In the genomic region with DNA sequence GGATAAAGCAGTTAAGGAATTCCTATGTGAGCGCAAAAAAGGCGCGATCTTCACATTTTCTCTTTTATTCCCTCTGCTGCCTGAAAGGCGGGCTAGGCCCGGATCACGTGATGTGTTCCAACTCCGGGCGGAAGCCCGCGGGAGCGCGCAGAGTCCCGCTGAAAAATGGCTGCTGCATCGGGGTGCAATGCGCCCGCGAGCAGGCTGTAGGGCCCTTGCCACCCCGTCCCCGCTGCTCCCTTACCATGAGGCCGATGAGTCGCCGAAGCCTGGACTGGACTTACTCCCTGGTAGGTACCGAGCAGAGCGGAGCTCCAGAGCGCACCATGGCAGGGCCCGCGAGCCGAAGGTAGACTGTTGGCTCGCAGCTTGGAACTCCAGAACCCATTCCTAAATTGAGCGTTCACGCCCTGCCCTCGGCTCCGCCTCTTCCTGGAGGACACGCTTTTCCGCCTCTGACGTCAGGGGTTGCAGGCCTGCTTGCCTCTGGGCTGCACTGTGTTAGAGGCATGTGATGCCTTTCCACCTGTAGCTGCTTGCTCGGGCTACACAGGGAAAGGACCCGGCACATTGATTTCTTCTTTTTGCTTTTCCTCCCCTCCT, we compare ENCODE assay signal across 8 mouse cellular contexts. TPM values are rescaled to one million over a fixed set of nuclear protein-coding genes. Genes with fewer than 3 reads are reported as not detected.
DNase-seq lines count a peak whose midpoint lies in the region; ATAC-seq and TF ChIP-seq lines count a peak whose summit lies in the region.

A gene (plus strand): TSS at position 150 of the 603 bp plus-strand sequence.
A gene (minus strand): TSS at position 421 of the 603 bp plus-strand sequence.

- TF ChIP-seq POLR2A in heart, adult 2 months (IDR thresholded peaks at IDR 0.05; ENCODE audit: insufficient read depth, low read depth, low read length): peak; percentile 97

- peaks cover 7% of the 10 kb centered on the region; the same call in 1 of the 2 replicates for H3K4me1 ChIP-seq in embryonic facial prominence, embryonic 14.5 days (ENCODE audit: control insufficient read depth, insufficient read depth, low read length)
- peaks cover 3% of the 10 kb centered on the region for H3K4me1 ChIP-seq in heart, adult 2 months (ENCODE audit: control insufficient read depth, insufficient read depth, low read length)
- H3K4me1 ChIP-seq in limb, embryonic 13.5 days: peaks cover 24% of the 10 kb centered on the region
- H3K4me1 ChIP-seq in midbrain, embryonic 16.5 days (ENCODE audit: control insufficient read depth, insufficient read depth, low read length): peaks cover 20% of the 10 kb centered on the region

- no peak for TF ChIP-seq CTCF in heart, adult 2 months (IDR thresholded peaks at IDR 0.05)

- ATAC-seq in embryonic facial prominence, embryonic 14.5 days (ENCODE audit: low read depth): peak; percentile 97
- ATAC-seq in limb, embryonic 13.5 days (ENCODE audit: low FRiP score, low read depth): peak; percentile 97
- peak; percentile 95 for ATAC-seq in midbrain, embryonic 16.5 days

- peak within 1 kb of the TSS; percentile 95 for H3K4me2 ChIP-seq in embryonic facial prominence, embryonic 14.5 days (ENCODE audit: low read depth, low read length)
- peak within 1 kb of the TSS; percentile 95 for H3K4me2 ChIP-seq in limb, embryonic 13.5 days (replicated peaks)
- H3K4me2 ChIP-seq in midbrain, embryonic 16.5 days (ENCODE audit: low read length): peak within 1 kb of the TSS; percentile 83

- H3K27ac ChIP-seq in embryonic facial prominence, embryonic 14.5 days (replicated peaks; ENCODE audit: low read depth, low read length): peak within 1 kb of the TSS; percentile 99
- peak within 1 kb of the TSS; percentile 99 for H3K27ac ChIP-seq in heart, adult 2 months
- H3K27ac ChIP-seq in limb, embryonic 13.5 days: peak within 1 kb of the TSS; percentile 98
- H3K27ac ChIP-seq in midbrain, embryonic 16.5 days (ENCODE audit: low read length): peak within 1 kb of the TSS; percentile 97

- peak within 1 kb of the TSS; percentile 56 for H3K4me3 ChIP-seq in embryonic facial prominence, embryonic 14.5 days (ENCODE audit: low read depth, low read length)
- peak within 1 kb of the TSS; percentile 95 for H3K4me3 ChIP-seq in heart, adult 2 months
- H3K4me3 ChIP-seq in limb, embryonic 13.5 days: peak within 1 kb of the TSS; percentile 89
- peak within 1 kb of the TSS; percentile 86 for H3K4me3 ChIP-seq in midbrain, embryonic 16.5 days (ENCODE audit: low read depth, low read length)

- H3K9ac ChIP-seq in embryonic facial prominence, embryonic 14.5 days (ENCODE audit: low read depth, low read length): peak within 1 kb of the TSS; percentile 75
- peak within 1 kb of the TSS; percentile 93 for H3K9ac ChIP-seq in heart, adult 2 months (ENCODE audit: low read depth, low read length)
- H3K9ac ChIP-seq in limb, embryonic 13.5 days: peak within 1 kb of the TSS; percentile 95
- H3K9ac ChIP-seq in midbrain, embryonic 16.5 days (ENCODE audit: low read depth, low read length): peak within 1 kb of the TSS; percentile 90

- peak; percentile 92 for TF ChIP-seq EP300 in heart, adult 2 months (IDR thresholded peaks at IDR 0.05; ENCODE audit: insufficient read depth, low read depth, low read length)

- peak; percentile 98 for DNase-seq in 3T3-L1 (ENCODE audit: low read depth, low spot score)
- peak; percentile 71 to 93 for DNase-seq in adrenal gland, postnatal 4 days (ENCODE audit: low spot score in 2 of 2)
- DNase-seq in embryonic facial prominence, embryonic 14.5 days (ENCODE audit: low spot score): peak; percentile 99
- DNase-seq in heart, adult 2 months: peak; percentile 97 to 98
- peak; percentile 96 to 97 for DNase-seq in kidney, adult 8-10 months
- DNase-seq in spleen, postnatal 10 days (ENCODE audit: low spot score in 2 of 2): peak; percentile 91

- no peaks in the 10 kb centered on the region for H3K27me3 ChIP-seq in embryonic facial prominence, embryonic 14.5 days (replicated peaks; ENCODE audit: control insufficient read depth, insufficient read depth, low read length)
- H3K27me3 ChIP-seq in heart, adult 2 months (ENCODE audit: control insufficient read depth, insufficient read depth, low read length): no peaks in the 10 kb centered on the region
- H3K27me3 ChIP-seq in limb, embryonic 13.5 days: no peaks in the 10 kb centered on the region
- H3K27me3 ChIP-seq in midbrain, embryonic 16.5 days (ENCODE audit: control insufficient read depth, insufficient read depth, low read depth, low read length): no peaks in the 10 kb centered on the region

- H3K36me3 ChIP-seq in embryonic facial prominence, embryonic 14.5 days (ENCODE audit: control insufficient read depth, insufficient read depth, low read length): peaks cover 40% of the 10 kb centered on the region
- peaks cover 10% of the 10 kb centered on the region for H3K36me3 ChIP-seq in heart, adult 2 months (ENCODE audit: control insufficient read depth, insufficient read depth, low read length)
- H3K36me3 ChIP-seq in limb, embryonic 13.5 days: peaks cover 50% of the 10 kb centered on the region
- H3K36me3 ChIP-seq in midbrain, embryonic 16.5 days (ENCODE audit: control insufficient read depth, insufficient read depth, low read length): no peaks in the 10 kb centered on the region

- under 1% methylated on average over 31 of the region's 38 CpGs for WGBS in embryonic facial prominence, embryonic 14.5 days
- under 1% methylated on average over 38 of the region's 38 CpGs for WGBS in heart, adult 2 months
- under 1% methylated on average over 38 of the region's 38 CpGs for WGBS in limb, embryonic 13.5 days
- under 1% methylated on average over 38 of the region's 38 CpGs for WGBS in midbrain, embryonic 16.5 days

- H3K79me2 ChIP-seq in heart, adult 2 months (replicated peaks; ENCODE audit: control insufficient read depth, insufficient read depth, low read length): peaks cover 10% of the 10 kb centered on the region

- intact Hi-C loops in heart, adult 2 months (cut with DNase I): loop anchor here (1.0 to 2.0 kb wide), 2 partner anchors 10 to 31 kb away; a partner anchor contains a TSS

- no peaks in the 10 kb centered on the region for H3K9me3 ChIP-seq in embryonic facial prominence, embryonic 14.5 days (ENCODE audit: control insufficient read depth, low read length)
- H3K9me3 ChIP-seq in limb, embryonic 13.5 days: no peaks in the 10 kb centered on the region
- H3K9me3 ChIP-seq in midbrain, embryonic 16.5 days (replicated peaks; ENCODE audit: control insufficient read depth, low read length, poor library complexity, severe bottlenecking): no peaks in the 10 kb centered on the region

RNA-seq across cellular contexts. Expression of the first gene that starts in this region (rescaled TPM):
- 10 to 100 TPM; 35.6 to 45.2 TPM for total RNA-seq in adrenal gland, postnatal 4 days (2021)
- 35.1 and 47.1 TPM in 2 replicates for polyA plus RNA-seq in embryonic facial prominence, embryonic 14.5 days (2014; fragmentation: Nextera tagmentation; extraction: Ambion mirVana)
- total RNA-seq in heart, adult 2 months (2021): 10 to 100 TPM; 42.6 to 46.7 TPM
- polyA plus RNA-seq in heart, adult 2 months (2012; rRNA removed): 15.6 and 18.1 TPM in 2 replicates
- polyA plus RNA-seq in limb, embryonic 13.5 days (2015; fragmentation: Nextera tagmentation; extraction: Ambion mirVana): 30.8 and 33.6 TPM in 2 replicates
- polyA plus RNA-seq in midbrain, embryonic 16.5 days (2015; fragmentation: Nextera tagmentation; extraction: Ambion mirVana): 10.1 and 15.6 TPM in 2 replicates

RNA-seq across cellular contexts. Expression of the second gene that starts in this region (rescaled TPM):
- 10 to 100 TPM; 36.7 to 37.9 TPM for total RNA-seq in adrenal gland, postnatal 4 days (2021)
- polyA plus RNA-seq in embryonic facial prominence, embryonic 14.5 days (2014; fragmentation: Nextera tagmentation; extraction: Ambion mirVana): 37.8 and 40.0 TPM in 2 replicates
- total RNA-seq in heart, adult 2 months (2021): 10 to 100 TPM in 1 of 2 experiments, 1 to 10 TPM in 1; 9.2 to 10.8 TPM
- 2.2 and 4.3 TPM in 2 replicates for polyA plus RNA-seq in heart, adult 2 months (2012; rRNA removed)
- polyA plus RNA-seq in limb, embryonic 13.5 days (2015; fragmentation: Nextera tagmentation; extraction: Ambion mirVana): 51.7 and 52.7 TPM in 2 replicates
- 28.6 and 31.9 TPM in 2 replicates for polyA plus RNA-seq in midbrain, embryonic 16.5 days (2015; fragmentation: Nextera tagmentation; extraction: Ambion mirVana)

Comparison
In these comparisons a context has a peak if more than half of its experiments do, and no peak if none do; other contexts are left out.
1. Peak in every context shown above with its lines: DNase-seq, ATAC-seq, H3K4me3 ChIP-seq and H3K27ac ChIP-seq.